Mouse (Mus musculus) testis, adult 2 months (tissue): Measurements from ENCODE around the gene Hoxa1.

Experiments
- CTCF ChIP-seq: fragments of 200-500 bp; IDR thresholded peaks from 2 replicates; pipeline ENCODE4 v1.5.1; 2012; ENCODE audit warnings: low read depth, mild to moderate bottlenecking, inconsistent platforms, low read length, moderate library complexity; ENCODE audit not compliant: control insufficient read depth, insufficient read depth, insufficient replicate concordance
- POLR2A ChIP-seq: fragments of 200-500 bp; IDR thresholded peaks from 2 replicates; pipeline ENCODE4 v1.6.1; 2012; ENCODE audit warnings: low read depth, mild to moderate bottlenecking, inconsistent platforms, low read length, moderate library complexity; ENCODE audit not compliant: control insufficient read depth

GRCm38 (mm10) chr6:52123673-52124072 lies 34.4 kb downstream of the Hoxa1 start:
- no peak for TF ChIP-seq CTCF
- TF ChIP-seq POLR2A: no peak
